Mouse (Mus musculus) frontal cortex, postnatal 36 days (tissue): ENCODE measurements around the gene Avil.
A peak's percentile ranks its signal among the peaks of the same experiment; 100 is the strongest.

Experiments
- DNase-seq, 2 experiments: peaks; one replicate each; pipeline ENCODE4 v3.0.0; 2022; ENCODE audit warnings: low spot score in 2 of 2

Gene Avil

DNA sequence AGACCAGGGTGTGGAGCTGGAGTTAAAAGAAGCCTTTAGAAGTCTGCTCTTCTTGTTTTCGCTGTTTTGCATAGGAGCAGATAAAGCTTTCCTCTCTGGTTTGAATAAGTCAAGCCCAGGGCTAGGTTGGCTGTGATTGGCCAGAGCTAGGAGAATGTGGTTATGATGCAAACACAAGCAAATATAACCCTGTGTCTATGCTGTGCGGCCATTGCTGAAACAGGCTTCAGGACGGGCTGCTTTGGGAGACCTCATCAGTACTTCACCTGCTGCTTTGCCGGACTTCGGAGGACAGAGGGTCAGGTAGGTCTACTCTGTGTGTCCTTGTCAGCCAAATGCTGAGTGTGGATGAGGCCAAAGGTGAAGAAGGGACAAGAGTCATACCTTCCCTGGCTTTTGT lies at the start of gene Avil:
TSS of gene Avil (plus strand) at position 181 of the 400 bp plus-strand sequence.
- no peak for DNase-seq

DNA sequence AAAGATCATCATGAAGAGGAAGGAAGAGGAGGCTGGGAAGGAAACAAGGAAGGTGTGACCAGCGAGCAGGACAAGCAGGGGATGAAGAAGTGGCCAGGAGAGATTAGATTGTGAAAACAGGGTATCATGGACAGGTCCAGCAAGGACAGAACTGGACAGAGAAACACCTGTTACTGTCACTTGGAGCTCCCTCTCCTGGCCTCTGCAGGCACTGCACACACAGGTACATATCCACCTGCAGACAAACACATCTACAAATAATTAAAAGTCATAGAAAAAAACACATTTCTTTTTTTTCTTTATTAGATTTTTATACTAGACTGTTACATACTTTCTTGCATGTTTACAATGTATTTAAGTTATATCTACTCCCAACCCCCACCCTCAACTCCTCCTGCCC lies 48.1 kb upstream of the Avil start:
- no peak for DNase-seq

DNA sequence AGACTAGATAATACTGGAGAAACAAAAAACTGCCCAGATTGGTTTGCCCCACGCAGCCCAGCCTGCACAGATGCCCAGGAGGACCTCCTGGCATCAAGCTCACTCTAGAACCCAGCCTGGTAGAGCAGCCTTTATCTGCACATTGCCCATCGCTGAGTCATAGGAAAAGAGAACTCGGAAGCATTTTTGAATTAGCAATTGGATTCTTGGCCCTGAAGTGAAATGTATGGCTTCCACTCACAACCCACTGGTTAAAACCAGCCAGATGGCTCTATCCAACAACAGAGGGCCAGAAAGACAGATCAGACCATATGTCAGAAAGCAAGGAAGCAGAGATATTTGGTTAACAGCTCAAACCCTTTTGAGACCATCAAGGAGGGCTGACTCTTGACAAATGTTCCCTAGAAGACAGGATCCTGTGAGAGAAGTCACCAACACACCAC lies 47.5 kb upstream of the Avil start:
- peak in 1 of 2 experiments; percentile 73 for DNase-seq

DNA sequence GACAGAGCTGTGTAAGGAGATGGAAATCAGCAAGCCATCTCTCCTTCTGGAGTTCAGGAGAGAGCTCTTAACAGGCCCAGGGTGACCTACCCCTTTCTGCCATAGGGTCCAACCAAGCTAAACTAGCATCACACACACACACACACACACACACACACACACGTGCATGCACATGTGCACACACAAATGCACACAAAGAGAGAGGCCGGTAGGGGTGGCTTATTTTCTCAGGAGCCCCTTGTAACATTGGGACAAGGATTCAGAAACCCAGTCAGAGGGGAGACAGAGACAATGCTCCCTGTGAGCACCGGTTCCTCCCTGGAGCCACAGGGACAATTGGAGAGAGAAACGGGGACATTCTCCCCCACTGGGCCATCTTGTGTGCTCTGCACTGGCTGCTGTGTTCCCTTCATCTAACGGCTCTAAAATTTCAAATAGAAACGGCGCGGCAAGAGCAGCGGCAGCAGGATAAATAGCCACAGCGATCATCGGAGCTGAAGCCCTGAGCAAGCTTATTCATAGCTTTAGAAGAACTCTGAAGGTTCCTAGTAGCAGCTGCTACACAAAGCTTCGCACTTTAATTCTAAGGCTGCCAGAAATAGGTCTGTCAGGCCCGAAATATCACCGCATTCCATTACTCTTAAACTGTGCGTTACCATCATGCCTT lies 43.7 kb upstream of the Avil start:
- no peak for DNase-seq

DNA sequence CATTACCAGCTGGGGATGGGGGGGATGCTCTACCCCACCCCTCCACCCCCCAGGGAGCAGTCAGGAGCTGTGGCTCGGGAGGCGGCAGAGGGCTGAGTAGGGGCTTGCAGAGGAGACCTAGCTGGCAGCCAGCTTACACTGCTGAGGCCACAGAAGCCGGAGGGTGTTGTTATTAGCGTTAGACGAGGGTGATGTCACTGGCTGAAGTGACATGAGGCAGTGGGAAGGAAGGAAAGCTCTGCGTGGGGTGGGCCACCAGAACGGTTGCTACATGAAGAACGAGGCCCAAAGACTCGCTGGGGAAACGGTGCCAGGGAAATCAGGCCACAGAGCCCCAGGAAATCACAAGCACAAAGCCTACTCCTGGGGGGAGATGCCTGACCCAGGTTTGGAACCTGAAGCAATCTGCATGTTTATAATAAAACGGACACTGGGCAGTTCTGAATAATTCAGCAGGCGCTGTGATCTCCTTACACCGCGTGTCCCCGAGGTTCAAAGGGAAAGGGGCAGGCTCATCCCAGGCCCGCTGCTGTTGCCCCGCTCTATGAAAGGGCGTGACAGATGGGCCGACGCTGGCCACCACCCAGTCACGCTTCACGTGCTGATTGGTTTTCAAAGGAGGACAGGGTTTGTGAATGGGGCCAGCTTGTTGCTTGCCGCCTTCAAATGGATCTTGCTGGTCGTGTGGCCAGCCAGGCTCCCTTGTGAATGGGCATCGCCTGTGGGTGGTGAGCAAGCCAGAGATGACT lies 43.0 kb upstream of the Avil start:
- peak; percentile 64 to 84 for DNase-seq

DNA sequence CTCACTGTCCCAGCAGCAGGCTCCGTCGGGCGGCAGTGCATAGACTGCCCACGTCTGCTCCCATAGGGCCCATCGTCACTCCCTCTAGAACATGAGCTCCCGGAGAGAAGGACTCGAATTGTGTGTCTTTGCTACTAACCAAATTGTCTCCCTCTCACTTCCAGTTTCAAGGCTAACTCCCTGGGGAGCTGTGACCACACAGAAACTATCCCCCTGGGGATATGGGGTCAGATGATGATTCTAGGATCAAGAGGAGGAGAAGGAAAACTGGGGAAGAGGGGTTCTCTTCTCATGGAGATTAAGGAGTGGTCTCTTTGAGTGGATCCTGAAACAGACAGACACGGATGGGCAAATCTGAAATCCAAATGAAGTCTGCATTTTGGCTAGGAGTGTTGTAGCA lies 40.0 kb upstream of the Avil start:
- no peak for DNase-seq

DNA sequence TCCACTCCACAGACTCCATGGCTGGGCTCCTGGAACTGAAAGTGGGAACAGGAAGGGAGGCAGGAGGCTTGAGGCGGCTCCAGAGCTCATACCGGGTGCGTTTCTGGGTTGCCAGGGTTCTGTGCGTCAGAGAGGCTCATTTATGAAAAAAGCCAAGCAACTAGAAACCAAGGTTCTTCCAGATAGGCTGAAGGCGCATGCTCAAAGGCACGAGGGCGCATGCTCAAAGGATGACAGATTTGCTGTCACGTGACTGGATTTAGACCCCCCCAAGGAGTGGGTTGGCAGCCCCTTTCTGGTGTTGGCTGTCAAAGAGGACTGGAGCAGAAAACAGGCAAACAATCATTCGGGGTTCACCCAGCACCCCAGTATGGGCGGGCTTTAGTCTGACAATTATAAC lies 38.8 kb upstream of the Avil start:
- DNase-seq, result no peak

DNA sequence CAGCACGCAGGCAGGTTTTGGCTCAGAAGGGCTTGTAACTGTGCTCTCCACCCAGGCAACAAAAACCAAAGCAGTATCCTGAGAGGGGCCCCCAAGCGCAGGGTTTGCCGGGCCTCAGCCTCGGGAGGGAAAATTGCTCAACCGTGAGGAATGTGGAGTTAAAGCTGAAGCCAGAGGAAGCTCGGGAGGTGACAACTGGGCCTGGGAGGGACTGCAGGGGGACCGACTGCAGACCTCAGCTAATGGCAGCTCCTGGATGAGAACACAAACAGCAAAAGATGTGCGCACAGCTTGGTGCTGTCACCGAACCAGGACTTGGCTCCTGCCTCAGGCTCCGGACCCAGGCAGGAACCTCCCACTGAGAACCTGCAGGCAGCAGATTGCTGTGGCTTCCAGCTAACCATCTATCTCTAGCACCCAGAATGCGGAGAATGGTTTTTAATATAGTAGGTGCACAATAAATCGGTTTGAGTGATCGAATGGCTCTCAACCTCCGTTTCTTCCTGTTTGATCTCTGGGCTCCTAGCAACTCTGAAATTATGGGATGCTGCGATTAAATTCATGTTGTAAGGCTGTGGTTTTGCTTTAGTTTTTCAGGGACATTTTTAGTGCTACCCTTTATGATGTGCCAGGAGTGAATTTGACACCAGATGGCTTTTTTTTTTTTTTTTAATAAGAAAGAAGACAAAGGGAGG lies 38.1 kb upstream of the Avil start:
- DNase-seq, result peak in 1 of 2 experiments; percentile 64

DNA sequence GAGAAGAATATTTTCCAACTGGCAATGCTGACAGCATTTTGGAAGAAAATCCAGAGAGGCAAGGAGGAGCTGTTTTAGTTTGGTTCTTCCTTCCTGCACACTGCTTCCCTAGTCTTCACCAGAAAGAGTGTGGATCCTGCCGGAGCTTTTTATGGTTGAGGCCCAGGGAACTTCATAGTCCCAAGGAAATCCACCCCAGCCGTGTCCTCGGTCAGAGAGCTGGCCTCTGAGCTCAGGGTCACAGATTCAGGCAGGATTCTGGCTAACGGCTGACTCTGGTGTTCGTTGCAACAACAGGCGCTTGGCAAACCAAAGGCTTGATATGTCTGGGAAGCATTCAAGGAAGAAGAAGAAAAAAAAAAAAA lies 37.6 kb upstream of the Avil start:
- no peak for DNase-seq

DNA sequence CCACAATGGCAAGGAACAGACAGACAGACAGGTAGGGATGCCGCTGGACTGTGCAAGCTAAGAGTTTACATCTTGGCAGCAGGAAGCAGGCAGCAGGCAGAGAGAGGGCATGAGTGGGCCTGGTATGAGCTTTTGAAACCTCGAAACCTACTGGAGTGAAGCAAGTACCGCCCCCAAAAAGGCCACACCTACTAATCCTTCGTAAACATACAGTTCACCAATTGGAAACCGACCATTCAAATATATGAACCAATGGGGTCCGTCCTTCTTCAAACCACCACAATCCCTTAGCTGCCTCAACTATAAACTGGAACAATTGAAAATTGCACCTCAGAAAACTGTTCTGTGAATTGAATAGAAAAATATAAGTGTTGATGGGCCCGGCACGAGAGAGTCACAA lies 36.7 kb upstream of the Avil start:
- no peak for DNase-seq

DNA sequence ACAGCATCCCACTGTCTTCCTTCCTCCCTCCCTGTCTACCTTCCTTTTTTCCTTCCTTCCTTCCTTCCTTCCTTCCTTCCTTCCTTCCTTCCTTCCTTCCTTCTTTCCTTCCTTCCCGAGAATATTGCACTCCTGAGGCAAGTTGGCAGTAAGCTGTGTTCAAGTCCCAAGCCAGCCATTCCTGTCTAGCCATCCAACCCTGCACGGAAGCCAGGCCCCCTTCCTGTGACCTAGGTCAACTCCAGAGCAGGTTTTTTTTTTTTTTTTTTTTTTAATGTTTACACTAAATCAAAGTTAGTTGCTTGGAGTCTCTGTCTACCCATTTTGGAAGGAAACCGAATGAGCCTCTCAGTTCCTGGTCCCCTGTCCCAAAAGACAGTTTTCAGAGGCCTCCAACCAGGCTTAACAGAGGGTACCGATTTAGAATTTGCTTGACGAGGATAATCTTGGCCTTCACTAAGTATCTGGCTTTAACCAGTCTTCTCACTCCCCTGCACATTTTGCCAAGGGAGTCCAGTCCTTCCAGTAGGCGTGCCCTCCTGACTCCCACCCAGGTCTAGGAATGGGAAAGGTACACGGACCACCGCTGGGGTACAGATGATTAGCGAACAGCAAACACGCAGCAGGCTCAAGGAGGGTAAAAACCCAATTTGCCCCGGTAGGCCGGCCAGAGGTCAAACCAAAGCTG lies 29.0 kb upstream of the Avil start:
- no peak for DNase-seq

DNA sequence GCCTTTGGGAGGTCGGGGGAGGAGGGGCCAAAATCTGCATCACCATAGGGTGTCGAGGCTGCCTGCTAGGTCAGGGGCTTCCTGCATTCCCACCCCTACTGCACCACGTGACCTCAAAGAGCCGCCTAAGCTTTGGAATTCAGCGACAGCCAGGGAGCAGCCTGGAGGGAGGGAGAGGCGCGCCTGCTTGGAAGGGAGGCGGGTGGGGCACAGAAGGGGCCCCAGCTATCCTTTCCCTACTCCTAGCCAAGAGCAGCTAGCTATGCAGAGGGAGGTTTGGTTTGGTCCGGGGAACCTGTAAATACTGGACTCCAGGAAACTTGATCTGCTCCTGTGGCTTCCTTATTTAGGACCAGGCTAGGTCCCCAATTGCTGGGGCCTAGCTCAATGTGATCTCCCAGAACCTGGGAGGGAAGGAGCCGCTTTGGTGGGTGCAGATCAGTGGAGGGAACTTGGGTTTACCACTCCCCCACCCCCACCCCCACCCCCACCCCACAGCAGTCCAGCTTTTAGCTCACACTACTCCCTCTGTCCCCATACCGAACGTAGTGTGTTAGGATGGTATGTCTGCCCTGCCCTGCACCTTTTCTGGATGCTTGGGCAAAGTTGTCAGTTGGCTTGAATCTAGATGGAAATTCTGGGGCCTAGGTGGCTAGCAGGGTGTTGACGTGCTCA lies 28.3 kb upstream of the Avil start:
- DNase-seq, result no peak

DNA sequence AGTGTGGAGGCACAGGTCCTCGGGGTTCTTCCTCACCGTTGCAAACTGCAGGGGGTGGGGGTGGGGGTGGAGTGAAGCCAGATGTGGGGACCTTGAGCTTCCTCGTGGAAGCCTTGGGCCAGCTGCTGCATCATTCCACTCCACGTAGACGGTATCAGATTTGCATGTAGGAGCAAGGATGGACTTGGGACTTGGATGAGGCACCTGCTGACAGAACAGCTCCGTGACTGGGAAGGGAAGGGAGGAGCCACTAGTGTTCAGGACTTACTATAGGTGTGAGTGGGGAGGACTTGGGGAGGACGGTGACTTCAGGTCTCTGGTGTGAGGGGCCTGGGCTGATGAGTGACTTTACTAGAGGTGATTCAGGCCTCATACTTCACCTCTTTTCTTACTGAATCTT lies 27.5 kb upstream of the Avil start:
- no peak for DNase-seq

DNA sequence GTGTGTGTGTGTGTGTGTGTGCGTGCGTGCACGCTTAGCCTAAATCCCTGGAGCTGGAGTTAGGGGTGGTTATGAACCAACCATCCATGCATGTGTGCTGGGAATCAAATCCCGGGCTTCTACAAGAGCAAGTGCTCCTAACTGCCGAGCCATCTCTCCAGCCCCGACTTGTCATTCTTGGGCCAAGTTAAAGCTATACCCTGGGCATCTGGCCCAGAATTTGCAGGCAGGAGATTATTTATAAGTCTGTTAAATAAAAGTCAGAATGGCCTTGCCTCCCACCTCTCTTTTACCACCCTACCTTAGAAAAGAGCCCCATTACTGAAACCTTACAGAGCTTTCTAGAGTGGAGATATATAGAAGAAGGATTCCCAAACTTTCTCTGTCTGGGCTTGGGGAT lies 24.8 kb upstream of the Avil start:
- no peak for DNase-seq

DNA sequence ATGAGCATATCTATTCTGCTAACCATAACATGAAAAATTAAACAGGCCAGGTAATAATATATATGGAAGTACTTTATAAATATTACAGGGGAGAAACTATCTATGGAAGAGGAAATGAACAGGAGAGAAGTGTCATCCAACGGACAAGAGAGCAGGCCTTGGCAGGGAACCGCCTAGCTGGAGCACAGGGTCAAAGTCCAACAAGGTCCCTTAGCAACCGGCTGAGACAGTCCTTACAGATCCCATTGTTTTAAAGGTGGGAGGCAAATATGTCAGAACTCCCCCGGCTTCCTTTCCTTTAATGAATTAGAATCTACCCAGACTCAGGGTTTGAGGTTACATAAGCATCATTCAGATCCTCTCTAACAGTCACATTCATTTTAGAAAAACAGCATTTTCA lies 23.4 kb upstream of the Avil start:
- no peak for DNase-seq

DNA sequence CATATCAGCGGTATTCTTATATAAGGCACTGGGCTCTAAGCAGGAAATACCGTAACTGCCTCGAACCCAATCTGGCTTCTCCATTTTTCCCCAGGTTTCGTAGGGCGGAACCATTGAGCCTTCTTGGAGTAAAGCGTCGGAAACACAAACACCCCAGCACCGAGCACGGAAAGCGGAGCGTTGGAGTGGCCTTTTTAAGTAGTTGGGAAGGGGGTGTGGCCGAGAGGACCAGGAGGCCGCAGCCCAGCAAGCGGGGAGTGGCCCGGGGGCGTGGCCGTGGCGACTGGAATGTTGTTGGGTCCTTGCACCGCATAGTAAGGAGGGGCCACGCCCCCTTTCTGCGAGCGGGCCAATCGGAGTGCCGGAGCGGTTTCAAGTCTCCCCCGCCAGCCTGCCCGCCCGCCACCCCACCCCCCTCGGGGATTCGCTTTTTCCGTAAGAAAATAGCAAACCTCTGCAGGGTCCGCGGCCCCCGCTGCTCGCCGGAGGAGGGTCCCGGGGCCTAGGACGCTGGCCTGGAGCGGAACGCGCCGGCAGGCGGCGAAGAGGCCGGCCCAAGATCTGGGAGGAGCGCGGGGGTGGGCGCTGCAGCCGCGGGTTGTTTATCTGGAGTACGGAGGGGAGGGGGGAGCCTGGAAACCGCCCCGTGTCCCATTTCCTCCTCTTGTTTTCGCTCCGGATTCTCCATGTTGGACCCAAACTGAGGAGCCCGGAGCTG lies 22.1 kb upstream of the Avil start, which contains the start of gene Ctdsp2:
TSS of gene Ctdsp2 (plus strand) at position 441 of the 718 bp plus-strand sequence.
- peak; percentile 99 for DNase-seq

DNA sequence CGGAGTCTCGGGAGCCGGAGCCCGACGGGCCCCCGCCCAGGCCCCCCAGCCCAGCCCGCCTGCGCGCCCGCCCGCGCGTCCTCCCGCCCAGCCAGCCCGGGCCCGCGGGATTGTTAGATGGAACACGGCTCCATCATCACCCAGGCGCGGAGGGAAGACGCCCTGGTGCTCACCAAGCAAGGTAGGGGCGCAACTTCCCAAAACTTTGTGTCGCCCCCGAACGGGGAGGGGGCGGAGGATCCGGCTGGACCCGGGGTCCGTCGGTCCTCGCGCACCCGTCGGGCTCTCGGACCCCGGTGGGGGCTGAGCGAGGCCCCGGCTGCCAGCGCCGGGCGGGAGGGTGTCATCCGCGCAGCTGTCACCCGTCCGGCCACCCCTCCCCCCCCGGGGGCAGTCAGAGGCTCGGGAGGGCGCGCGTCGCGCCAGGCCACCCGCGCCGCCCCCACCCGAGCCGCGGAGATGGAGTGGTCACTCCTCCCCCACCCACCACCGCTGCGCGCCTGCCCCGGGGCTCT lies 21.3 kb upstream of the Avil start:
- no peak for DNase-seq

DNA sequence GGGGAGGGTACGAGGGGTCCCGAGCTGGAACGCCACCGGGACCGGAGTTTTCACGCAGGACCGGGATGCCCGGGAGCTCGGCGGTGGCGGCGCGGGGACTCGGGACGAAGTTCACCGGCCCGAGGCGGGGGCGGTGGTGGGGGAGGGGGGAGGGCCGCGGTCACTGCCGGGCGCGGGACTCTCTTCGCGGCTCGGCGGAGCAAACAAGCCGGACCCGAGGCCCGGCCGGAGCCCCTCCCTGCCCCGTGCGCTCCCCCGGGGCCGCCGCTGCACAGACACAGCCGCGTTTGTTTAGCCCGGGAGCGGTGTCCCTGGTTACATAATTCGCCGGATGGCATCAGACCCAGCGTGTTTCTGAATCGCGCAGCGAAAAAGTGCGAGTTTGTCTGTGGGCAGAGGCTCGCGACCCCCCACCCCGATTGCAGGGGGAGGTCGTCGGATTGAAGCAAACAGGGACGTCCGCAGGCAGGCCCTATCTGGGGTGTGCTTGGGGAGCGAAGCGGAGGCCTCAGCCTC lies 20.8 kb upstream of the Avil start:
- peak in 1 of 2 experiments; percentile 62 for DNase-seq

DNA sequence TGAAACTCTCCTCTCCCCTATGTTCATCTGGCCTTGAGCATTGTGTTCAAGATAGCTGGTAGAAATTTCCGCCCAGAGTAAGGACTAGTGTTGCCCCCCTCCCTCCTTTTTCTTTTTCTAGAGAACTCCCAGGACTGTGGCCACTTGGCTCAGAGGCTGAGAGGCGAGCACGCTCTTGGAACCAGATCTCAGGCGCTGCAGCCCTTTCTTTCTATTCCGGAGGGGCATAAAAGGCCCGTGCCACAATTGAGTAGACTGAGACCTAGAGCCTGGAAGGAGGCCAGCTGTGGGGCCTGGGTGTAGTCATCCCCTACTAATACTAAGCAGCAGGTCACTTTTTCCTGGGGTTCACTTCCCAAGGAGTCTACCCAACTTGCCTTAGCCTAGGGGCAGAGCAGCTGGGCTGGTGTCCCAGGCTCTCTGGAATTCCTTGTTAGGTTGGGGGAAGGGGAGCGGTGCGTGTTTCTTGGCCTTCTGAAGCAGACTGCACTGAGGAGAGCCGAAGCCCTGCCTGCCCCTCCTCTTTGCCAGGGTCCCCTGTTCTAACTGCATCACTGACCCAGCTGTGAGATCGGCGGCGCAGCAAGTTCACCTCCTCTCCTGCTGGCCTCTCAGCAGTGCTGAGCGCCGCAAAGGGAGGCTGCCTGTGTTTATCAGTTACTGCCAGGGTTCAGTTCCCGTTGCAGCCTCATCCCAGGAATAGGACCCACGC lies 20.1 kb upstream of the Avil start:
- DNase-seq, result peak in 1 of 2 experiments; percentile 65
